Mouse (Mus musculus): ENCODE results near the gene Pqlc3. TPM values are rescaled to one million over a fixed set of nuclear protein-coding genes. Genes with fewer than 3 reads are reported as not detected.
"Not testable (repeated sequence)": the region's sequence is repeated elsewhere in the genome, so short reads cannot be mapped to it uniquely, and the experiment has no call there.

Gene Pqlc3
- polyA plus RNA-seq, 1 experiment: 10.0 TPM

DNA sequence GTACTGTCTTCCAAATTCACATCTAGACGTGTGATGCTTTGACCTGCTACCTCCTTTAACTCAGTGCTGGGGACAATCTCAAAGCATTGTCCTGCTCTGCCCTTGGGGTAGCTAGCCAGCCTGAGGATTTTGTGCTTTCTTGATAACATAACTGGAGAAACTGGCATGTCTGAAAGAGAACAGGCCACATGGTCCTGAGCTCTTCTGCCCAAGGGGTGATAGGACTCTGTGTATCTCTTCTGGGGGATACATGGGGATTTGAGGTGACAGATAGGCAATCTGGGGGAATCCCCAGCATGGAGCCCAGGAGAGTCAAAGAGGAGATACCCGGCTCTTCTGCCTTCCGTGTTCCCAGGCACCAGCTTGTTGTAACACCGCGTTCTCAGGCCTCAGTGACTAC is 34.5 kb upstream of the Pqlc3 start:
- H3K9me3 ChIP-seq: no peaks in the 10 kb centered on the region
- H3K4me1 ChIP-seq: peaks cover 27% of the 10 kb centered on the region
- TF ChIP-seq FLI1 (IDR thresholded peaks at IDR 0.05; ENCODE audit: low read length): no peak
- TF ChIP-seq GATA1 (IDR thresholded peaks at IDR 0.05; ENCODE audit: borderline replicate concordance, low read length): no peak
- H3K36me3 ChIP-seq (replicated peaks; ENCODE audit: low read length): no peaks in the 10 kb centered on the region
- H3K4me3 ChIP-seq (replicated peaks): no peak overlapping the region
- peaks cover 25% of the 10 kb centered on the region for H3K27me3 ChIP-seq (replicated peaks)

DNA sequence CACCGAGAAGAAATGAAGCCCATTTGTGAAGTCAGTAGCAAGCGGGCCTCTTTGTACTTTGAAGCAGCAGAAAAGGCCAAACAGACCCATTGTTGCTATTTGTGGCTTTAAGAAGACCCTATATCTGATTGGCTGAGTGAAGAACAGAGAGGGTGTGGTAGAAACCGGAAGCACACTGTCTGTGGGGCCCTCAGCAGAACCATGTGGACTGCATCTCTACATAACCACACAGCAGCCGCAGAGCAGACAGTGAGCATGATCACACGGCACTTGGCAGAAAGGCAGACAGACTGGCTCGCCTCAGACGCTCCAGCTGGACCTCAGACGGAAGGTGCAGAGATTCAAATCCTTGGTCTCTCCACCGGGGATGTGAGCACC is 33.2 kb upstream of the Pqlc3 start:
- Histone ChIP-seq H3K36me3 (replicated peaks; ENCODE audit: low read length) (no peaks in the 10 kb centered on the region), H3K4me3 (replicated peaks) (peak overlapping the region; percentile 16), H3K27me3 (replicated peaks) (peaks cover 26% of the 10 kb centered on the region), H3K4me1 (peaks cover 23% of the 10 kb centered on the region), H3K9me3 (peaks cover 1% of the 10 kb centered on the region; the same call in 1 of the 2 replicates)
- TF ChIP-seq FLI1 (IDR thresholded peaks at IDR 0.05; ENCODE audit: low read length): no peak
- no peak for TF ChIP-seq GATA1 (IDR thresholded peaks at IDR 0.05; ENCODE audit: borderline replicate concordance, low read length)

DNA sequence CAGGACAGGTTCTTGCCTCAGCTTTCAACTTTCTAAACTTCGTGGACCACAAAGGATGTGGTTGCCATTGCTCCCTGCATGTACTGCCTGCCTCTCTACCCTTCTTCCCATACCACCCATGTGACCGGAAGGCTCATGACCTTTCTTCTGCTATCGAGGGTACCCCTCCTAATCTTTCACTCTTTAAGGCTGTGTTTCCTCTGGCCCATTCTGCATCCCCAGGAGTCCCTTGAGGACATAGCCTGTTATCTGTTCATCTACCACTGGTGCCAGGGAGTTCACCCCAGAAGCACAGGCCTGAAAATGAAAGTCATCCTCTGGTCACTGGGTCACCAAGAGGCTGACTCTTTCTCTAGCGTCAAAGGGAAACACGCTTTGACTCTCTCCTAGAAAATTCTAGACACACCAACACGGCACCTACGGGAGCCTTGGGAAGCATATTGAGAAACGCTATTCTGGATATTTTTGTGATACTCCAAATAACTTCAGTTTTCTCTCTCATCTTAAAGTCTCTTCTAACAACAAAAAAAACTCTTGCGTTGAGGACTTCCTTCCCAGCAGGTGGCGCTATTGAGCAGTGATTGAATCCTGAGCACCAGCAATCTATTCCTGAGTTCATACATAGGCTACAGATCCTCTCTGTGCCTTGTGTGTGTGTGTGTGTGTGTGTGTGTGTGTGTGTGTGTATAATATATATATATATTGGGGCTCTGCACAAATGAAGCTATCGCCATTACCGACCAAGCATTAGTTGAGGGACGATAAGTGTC is 32.7 kb upstream of the Pqlc3 start:
- no peak for TF ChIP-seq FLI1 (IDR thresholded peaks at IDR 0.05; ENCODE audit: low read length)
- no peak for TF ChIP-seq GATA1 (IDR thresholded peaks at IDR 0.05; ENCODE audit: borderline replicate concordance, low read length)
- H3K4me1 ChIP-seq: peaks cover 23% of the 10 kb centered on the region
- H3K36me3 ChIP-seq (replicated peaks; ENCODE audit: low read length): no peaks in the 10 kb centered on the region
- peaks cover 7% of the 10 kb centered on the region for H3K9me3 ChIP-seq
- H3K27me3 ChIP-seq (replicated peaks): peaks cover 25% of the 10 kb centered on the region
- H3K4me3 ChIP-seq (replicated peaks): peak overlapping the region; percentile 71

DNA sequence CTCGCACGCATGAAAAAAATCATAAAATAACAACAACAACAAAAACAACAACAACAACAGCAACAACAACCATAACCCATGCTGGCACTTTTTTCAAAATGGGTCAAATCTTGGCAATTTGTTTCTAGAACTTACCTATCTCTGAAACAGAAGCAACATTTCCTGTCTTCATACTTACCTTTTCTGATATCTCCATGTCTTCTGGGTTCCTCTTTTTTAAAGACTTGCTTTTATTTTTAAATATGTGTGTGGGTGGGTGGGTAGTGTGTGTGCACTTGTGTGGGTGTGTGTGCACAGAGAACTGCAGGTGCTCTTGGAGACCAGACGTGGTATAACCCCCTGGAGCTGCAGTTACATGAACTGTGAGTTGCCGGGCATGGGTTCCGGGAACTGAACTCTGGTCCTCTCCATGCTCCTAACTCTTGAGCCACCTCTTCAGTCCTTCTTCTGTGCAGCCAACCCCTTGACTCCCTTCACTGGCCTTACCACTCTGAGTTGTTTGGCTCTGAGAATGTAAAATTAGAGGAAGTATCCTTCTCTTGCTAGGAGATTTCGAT is 24.4 kb upstream of the Pqlc3 start:
- H3K4me3 ChIP-seq (replicated peaks): no peak overlapping the region
- H3K9me3 ChIP-seq: peaks cover 27% of the 10 kb centered on the region
- peaks cover 1% of the 10 kb centered on the region for H3K27me3 ChIP-seq (replicated peaks)
- H3K4me1 ChIP-seq: peaks cover 12% of the 10 kb centered on the region
- no peaks in the 10 kb centered on the region for H3K36me3 ChIP-seq (replicated peaks; ENCODE audit: low read length)
- TF ChIP-seq GATA1 (IDR thresholded peaks at IDR 0.05; ENCODE audit: borderline replicate concordance, low read length) (no peak), FLI1 (IDR thresholded peaks at IDR 0.05; ENCODE audit: low read length) (no peak)

DNA sequence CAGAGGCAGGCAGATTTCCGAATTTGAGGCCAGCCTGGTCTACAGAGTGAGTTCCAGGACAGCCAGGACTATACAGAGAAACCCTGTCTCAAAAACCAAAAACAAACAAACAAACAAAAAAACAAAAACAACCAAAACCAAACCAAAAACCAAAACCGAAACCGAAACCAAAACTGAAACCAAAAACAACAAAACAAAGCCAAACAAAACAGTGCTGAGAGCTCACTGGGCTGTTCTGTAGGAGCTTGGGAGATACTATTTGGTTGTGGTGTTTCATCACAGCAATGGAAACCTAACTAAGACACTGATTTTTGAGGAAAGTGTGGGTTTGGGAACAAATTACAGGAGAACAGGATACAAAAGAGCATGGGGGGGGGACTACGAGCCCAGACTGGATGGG is 21.9 kb upstream of the Pqlc3 start:
- TF ChIP-seq GATA1 (IDR thresholded peaks at IDR 0.05; ENCODE audit: borderline replicate concordance, low read length) (no peak), FLI1 (IDR thresholded peaks at IDR 0.05; ENCODE audit: low read length) (no peak)
- Histone ChIP-seq H3K36me3 (replicated peaks; ENCODE audit: low read length) (no peaks in the 10 kb centered on the region), H3K27me3 (replicated peaks) (no peaks in the 10 kb centered on the region), H3K4me3 (replicated peaks) (peak overlapping the region; percentile 82), H3K4me1 (peaks cover 12% of the 10 kb centered on the region), H3K9me3 (peaks cover 12% of the 10 kb centered on the region; the same call in 1 of the 2 replicates)

DNA sequence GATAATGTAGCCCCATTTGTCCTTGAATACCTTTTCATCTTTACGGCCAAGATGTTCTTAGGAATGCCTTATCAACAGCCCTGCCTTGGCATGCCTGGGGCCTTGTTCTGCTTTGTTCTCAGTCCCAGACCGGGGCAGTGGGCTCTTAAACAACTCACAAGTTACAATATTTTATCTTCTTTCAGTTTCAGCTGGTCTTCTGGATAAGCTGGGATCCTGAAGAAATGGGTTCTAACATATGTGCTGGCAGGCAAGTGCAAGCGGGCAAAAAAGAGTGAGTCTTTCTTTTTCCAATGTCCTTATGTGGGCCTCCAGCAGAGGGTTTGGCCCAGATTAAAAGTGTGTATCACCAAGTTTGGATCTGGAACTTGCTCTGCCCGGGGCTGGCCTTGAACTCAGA is 20.9 kb upstream of the Pqlc3 start:
- H3K27me3 ChIP-seq (replicated peaks); H3K9me3 ChIP-seq; H3K36me3 ChIP-seq (replicated peaks; ENCODE audit: low read length); H3K4me3 ChIP-seq (replicated peaks): not testable (repeated sequence)
- H3K4me1 ChIP-seq: peaks cover 12% of the 10 kb centered on the region

DNA sequence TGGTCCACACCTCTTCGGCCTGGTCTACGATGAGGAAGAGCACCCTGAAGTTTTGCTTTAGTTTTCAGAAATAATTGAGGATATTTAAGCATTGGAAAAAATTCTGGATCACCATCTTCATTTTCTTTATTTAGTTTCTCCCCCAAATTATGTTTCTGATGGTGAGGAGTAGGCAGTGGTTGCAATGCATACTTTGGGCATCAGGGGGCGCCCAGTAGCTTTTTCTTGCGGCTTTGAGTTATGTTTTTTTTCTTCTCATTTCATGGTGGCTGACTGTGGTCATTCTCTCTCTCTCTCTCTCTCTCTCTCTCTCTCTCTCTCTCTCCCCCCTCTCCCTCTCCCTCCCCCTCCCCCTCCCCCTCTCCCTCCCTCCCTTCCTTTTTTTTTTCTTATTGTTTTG is 18.3 kb upstream of the Pqlc3 start:
- H3K27me3 ChIP-seq (replicated peaks): peaks cover 17% of the 10 kb centered on the region
- H3K36me3 ChIP-seq (replicated peaks; ENCODE audit: low read length): no peaks in the 10 kb centered on the region
- peaks cover 12% of the 10 kb centered on the region for H3K4me1 ChIP-seq
- H3K4me3 ChIP-seq (replicated peaks): no peak overlapping the region
- TF ChIP-seq GATA1 (IDR thresholded peaks at IDR 0.05; ENCODE audit: borderline replicate concordance, low read length) (no peak), FLI1 (IDR thresholded peaks at IDR 0.05; ENCODE audit: low read length) (no peak)
- H3K9me3 ChIP-seq: peaks cover 12% of the 10 kb centered on the region

DNA sequence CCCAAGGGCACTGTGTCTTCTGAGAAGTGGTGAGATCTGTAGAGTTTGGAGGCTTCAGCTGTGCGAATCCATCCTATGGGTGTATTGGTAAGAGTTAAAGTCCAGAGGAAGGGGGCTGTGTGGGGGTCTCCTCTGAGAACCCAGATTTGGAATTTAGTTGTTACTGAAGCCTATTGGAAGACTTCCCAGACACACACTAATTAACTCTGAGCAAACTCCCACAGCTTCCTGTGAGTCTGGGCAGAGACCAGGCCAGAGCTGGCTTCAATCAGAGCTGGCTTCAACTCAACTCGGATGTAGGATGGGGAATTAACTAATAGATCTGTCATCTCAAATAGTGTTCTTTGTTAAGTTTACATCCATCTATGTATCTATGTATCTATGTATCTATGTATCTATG is 15.5 kb upstream of the Pqlc3 start:
- no peak overlapping the region for H3K4me3 ChIP-seq (replicated peaks)
- H3K27me3 ChIP-seq (replicated peaks): peaks cover 27% of the 10 kb centered on the region
- TF ChIP-seq FLI1 (IDR thresholded peaks at IDR 0.05; ENCODE audit: low read length) (no peak), GATA1 (IDR thresholded peaks at IDR 0.05; ENCODE audit: borderline replicate concordance, low read length) (no peak)
- H3K9me3 ChIP-seq: peaks cover 11% of the 10 kb centered on the region
- H3K4me1 ChIP-seq: peaks cover 11% of the 10 kb centered on the region
- no peaks in the 10 kb centered on the region for H3K36me3 ChIP-seq (replicated peaks; ENCODE audit: low read length)

DNA sequence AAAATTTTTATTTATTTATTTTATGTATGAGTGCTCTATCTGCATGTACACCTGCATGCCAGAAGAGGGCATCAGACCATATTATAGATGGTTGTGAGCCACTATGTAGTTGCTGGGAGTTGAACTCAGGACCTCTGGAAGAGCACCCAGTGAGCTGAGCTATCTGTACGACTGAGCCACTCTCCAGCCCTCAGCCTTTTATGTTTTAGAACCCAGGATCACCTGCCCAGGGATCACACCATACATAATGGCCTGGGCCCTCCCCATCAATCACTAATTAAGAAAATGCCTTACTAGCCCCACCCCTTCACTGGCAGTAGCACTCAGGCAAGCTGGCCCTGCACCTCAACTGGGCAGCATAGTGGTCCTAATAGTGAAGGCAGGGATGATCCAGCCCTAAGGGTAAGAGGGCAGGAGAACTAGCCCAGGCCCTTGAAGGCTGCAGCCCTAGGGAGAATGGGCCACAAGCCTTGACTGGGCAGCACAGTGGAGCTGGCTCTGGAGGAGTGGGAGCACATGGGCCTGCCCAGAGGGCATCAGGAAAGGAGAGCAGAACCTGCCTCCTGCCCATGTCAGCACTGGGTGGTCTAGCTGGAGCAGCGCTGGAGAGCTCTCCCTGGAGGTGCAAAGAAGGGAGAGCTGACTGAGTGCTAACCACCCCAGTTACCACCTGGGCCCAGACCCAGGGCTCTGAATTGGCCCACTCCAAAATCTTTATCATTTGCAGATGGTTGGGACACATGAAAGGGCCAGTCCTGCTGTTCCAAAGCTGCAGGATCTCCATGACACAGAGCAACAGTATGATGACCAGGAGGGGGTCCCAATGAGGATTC is 12.1 kb upstream of the Pqlc3 start:
- peaks cover 18% of the 10 kb centered on the region for H3K9me3 ChIP-seq
- H3K4me3 ChIP-seq (replicated peaks): no peak overlapping the region
- peaks cover 32% of the 10 kb centered on the region for H3K27me3 ChIP-seq (replicated peaks)
- peaks cover 14% of the 10 kb centered on the region for H3K4me1 ChIP-seq
- TF ChIP-seq FLI1 (IDR thresholded peaks at IDR 0.05; ENCODE audit: low read length) (no peak), GATA1 (IDR thresholded peaks at IDR 0.05; ENCODE audit: borderline replicate concordance, low read length) (no peak)
- H3K36me3 ChIP-seq (replicated peaks; ENCODE audit: low read length): no peaks in the 10 kb centered on the region

Data from megakaryocyte, embryonic 14.5 days (primary cell).